Mouse (Mus musculus): ENCODE results near the gene Cds1.
A peak's percentile ranks its signal among the peaks of the same experiment; 100 is the strongest.

The Cds1 gene

DNA sequence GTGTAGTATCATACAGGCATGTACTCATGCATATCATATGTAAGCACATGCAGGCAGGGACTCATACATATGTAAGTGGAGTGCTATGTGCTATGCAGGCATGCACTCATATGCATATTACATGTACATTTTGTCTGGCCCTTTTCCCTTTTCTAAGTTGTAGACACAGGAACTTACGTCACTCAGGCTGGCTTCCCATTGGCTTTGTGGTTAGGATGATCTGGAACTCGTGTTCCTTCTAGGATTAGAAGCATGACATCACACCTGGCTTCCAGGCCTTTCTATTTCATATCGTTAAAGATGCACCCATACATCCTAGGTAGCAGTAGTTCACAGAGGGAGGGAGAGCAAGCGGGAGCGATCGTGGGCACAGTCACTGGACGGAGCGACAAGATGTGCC is 10.3 kb downstream of the Cds1 start:
- no peak for DNase-seq (ENCODE audit: extremely low read depth, low read depth, low spot score)

DNA sequence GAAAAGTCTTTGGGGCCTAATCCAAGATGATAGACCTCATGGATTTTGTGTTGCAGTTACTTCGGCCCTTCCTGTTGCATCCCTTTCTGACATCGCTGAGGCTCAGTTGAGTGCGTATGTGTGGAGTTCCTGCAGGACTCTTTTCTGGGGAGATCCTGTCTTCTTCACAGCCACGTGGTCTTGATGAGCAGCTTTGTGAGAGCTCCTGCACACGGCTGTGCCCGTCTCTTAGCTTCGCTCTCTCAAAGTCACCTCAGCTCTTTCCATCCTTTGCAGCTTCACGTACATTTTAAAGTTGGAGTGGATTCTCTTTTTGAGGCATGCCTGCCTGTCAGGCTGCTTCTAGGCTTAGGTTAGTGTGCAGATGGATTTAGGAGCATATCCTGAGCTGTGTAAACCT is 11.6 kb downstream of the Cds1 start:
- DNase-seq (ENCODE audit: extremely low read depth, low read depth, low spot score) = no peak

GRCm38 (mm10) chr5:101779376-101779863 is 14.5 kb downstream of the Cds1 start:
- DNase-seq (ENCODE audit: extremely low read depth, low read depth, low spot score) = no peak

DNA sequence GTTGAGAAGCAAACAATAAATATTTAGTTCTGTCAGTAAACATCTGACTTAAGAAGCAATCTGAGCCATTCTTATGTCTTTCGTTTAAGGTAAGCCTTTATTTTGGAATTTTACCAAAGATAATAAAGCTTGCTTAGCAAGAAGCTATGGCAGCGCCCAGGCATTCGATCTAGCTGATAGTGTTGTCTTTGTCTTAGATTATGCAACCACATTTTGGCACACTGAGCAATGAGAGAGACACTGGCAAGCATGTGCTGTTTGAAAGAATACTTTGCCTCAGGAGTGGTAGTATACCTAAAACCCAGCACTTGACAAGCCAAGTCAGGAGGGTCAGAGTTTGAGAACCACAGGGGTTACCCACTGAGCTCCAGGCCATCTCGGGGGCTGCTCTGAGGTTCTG is 16.0 kb downstream of the Cds1 start:
- peak; percentile 98 for DNase-seq (ENCODE audit: extremely low read depth, low read depth, low spot score)

DNA sequence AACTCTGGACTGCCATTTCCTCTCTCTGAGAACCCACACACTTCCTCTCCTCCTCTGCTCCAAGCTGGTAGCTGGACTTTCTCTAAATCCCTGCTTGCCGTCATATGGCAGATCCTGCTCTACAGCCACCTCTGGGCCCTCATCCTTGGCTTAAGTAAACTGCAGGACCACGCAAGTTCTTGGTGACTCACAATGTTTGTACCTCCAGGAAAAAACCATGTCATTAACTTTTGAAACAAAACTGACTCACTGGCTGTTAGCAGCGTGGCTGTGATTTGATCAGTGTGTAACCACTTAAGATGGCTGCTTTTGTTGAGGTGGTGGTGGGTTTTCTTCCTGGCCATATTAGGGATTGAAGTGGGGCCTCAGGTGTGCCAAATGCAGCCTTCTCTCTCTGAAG is 19.4 kb downstream of the Cds1 start:
- DNase-seq (ENCODE audit: extremely low read depth, low read depth, low spot score) = no peak

- DNase-seq (ENCODE audit: extremely low read depth, low read depth, low spot score) = no peak
Observed at GRCm38 (mm10) chr5:101784787-101785186, 19.9 kb downstream of the Cds1 start.

DNA sequence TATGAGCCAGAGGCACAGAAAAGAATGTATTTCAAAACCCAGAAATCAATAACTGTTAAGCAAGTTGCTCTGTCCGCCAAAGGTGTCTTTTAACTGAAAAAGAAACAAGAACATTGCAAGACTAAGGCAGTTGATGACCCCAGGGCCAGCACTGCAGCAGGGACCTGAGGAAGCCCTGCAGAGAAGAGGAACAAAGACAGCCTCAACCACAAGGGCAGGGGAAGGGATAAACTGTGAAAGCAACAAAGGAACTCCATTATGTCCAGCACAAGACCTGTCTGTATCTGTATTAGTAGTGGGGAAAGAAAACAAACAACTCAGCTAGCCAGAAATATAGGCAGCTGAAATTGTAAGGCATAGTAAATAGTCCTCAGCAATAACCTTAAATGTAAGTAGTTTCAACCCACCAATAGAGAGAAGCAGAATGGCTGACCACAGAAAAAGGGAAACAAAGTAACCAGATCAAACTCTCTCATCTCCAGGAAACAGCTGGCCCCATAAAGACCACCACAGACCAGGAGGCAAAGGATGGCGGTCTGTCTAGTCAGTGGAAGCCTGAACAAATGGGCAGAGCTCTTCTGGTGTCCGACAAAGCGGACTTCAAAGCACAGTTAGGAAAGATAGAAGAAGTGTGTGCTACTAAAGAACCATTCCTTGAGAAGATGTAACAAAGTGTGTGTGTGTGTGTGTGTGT is 21.1 kb downstream of the Cds1 start:
- DNase-seq (ENCODE audit: extremely low read depth, low read depth, low spot score) = no peak

DNA sequence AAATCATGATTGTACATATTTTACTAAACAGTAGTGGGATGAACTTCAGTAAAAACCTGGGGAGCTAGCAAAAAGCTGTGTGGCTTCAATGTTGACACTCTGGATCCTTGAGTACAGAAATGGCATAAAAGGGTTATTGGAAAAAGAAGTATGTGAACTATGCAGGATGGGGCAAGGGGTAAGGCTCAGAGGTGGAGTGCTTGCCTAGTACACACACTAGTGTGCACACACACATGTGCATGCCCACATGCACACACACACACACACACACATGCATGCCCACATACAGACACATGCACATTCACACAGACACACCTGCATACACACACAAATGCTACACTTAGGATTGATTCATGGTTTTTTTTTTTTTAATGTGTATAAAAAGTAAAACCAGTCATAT is 24.8 kb downstream of the Cds1 start:
- no peak for DNase-seq (ENCODE audit: extremely low read depth, low read depth, low spot score)

GRCm38 (mm10) chr5:101790560-101790959 is 25.6 kb downstream of the Cds1 start:
- no peak for DNase-seq (ENCODE audit: extremely low read depth, low read depth, low spot score)

DNA sequence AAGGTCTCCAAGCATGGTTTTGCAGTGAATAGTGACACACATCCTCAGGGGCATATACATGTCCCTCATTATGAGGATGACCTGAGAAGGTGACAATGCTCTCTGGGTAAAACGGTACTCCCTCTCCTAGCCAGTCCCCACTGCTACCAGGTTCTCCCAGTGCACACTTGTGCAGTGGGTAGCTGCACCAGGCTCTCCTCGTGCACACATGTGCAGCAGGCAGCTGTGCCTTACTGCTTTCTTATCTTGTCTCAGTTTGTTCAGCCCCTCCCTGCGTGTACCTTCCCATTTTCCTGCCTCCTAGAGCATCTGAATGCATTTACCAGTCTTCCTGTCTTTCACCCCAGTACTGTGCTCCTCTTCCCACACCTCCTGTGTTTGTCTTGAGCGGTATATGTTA is 27.7 kb downstream of the Cds1 start:
- no peak for DNase-seq (ENCODE audit: extremely low read depth, low read depth, low spot score)

DNA sequence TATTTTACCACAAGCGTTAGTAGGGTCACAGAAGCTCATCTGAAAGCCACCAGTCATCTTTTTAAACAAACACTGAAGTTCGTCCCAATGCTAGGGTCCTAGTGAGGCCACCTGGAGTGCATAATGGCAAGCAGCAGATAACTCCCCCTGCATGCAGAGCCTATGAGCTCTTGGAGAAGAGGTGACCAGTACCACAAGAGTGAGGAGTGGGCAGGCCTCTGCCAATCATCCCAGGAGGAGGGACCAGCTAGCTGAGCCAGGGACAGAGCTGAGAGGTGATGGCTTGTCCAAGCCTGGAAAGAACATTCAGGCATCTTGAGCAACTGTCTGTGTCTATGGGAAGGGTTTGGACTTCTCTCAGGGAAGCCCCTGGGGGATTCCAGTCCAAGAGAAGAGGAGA is 37.0 kb downstream of the Cds1 start:
- no peak for DNase-seq (ENCODE audit: extremely low read depth, low read depth, low spot score)

GRCm38 (mm10) chr5:101802358-101803022 is 37.6 kb downstream of the Cds1 start:
- DNase-seq (ENCODE audit: extremely low read depth, low read depth, low spot score) = no peak

GRCm38 (mm10) chr5:101811296-101812169 is 46.6 kb downstream of the Cds1 start:
- no peak for DNase-seq (ENCODE audit: extremely low read depth, low read depth, low spot score)

DNA sequence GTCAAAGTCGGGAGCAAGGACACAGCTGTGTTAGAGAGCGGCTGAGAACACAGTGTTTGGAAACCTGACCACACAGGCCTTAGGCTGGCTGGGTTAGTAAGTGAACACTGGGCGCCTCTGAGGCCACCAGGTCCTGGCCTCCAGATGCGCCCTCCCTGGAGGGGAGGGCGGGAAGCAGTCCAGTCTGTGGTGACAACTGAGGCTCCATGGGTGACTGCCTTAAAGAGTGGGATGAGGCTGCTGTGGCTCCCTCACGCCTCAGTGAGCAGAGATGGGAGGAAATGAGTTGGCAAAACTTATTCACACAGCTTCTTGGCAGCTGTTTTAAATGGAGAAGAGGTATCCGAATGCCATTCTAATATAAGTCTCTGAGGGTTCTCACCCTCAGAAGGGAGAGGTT is 51.9 kb downstream of the Cds1 start:
- DNase-seq (ENCODE audit: extremely low read depth, low read depth, low spot score) = no peak

- DNase-seq (ENCODE audit: extremely low read depth, low read depth, low spot score) = no peak
Observed at GRCm38 (mm10) chr5:101819216-101819615, 54.3 kb downstream of the Cds1 start.

DNA sequence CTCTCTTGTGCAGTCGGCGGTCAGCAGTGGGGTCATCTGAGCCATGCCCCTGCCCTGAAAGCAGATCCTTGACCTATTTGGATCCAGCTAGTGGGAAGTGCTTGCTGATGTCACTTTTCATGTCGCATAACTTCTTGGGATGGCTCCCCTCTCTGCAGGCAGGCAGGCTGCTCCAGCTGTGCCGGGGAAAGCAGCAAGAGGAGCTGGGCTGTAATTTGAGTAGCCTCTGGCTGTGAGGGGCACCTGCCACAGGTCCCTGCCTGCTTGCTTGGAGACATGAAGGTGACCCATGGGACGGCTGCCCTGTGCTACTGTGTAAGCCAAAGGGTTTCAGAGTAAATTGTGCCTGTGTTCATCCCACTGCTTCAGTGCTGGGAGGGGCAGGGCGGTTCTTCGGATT is 54.9 kb downstream of the Cds1 start:
- no peak for DNase-seq (ENCODE audit: extremely low read depth, low read depth, low spot score)

DNA sequence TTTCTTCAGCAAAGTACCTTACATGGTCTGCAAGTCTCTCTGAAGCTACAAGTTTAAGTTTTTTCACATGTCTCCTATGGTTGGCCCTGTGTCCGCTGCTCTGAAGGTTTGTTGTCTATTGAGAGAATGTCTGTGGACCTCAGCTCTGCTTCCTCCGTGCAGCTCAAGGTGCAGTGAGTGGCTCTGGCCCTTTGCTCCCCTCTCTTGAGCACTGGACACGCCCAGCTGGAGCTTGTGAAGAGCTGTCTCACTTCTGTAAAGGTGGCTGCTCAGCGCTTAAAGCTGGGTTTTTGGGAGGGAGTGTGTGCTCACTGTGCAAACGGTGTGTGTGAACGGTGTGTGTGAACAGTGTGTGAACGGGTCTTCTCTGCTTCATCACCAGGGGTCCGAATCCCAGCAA is 56.1 kb downstream of the Cds1 start:
- DNase-seq (ENCODE audit: extremely low read depth, low read depth, low spot score) = no peak

DNA sequence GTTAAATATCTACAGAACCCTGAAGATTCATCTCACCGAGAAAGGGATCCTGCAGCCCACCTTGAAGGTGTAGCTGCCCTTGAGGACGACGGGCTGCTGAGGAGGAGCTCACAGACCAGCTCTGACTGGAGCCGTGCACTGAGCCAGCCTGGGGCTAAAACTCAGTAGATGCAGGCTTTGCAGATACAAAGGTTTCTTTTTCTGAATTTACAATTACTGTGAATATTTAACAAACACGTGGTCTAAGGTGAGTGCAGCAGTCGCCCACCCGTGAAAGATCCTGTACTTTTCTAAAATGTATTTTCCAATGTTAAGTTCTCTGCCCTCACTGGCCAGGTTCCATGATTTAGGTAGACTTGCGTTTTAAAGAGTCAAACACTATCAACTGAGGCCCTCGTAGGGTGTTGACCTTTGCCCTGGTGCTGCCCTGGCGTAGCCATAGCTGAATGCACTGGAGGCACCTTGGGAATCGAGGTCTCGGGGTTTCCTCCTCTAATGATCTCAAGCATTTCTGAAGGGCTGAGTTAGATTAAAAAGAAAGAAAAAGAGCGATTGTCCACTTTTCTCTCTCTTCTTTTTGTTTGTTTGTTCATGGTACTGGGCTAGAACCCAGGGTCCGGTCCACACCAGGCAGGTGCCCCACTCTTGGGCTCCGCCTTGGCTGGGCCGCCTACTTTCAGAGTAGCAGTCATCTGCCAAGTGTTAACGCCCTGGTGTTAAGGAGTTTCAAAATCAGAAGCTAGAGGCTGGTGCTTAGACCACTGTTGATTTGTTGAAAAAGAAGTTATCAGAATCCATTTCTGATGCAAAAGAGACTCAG is 56.8 kb downstream of the Cds1 start:
- no peak for DNase-seq (ENCODE audit: extremely low read depth, low read depth, low spot score)

GRCm38 (mm10) chr5:101822311-101822670 is 57.4 kb downstream of the Cds1 start:
- DNase-seq (ENCODE audit: extremely low read depth, low read depth, low spot score) = no peak

DNA sequence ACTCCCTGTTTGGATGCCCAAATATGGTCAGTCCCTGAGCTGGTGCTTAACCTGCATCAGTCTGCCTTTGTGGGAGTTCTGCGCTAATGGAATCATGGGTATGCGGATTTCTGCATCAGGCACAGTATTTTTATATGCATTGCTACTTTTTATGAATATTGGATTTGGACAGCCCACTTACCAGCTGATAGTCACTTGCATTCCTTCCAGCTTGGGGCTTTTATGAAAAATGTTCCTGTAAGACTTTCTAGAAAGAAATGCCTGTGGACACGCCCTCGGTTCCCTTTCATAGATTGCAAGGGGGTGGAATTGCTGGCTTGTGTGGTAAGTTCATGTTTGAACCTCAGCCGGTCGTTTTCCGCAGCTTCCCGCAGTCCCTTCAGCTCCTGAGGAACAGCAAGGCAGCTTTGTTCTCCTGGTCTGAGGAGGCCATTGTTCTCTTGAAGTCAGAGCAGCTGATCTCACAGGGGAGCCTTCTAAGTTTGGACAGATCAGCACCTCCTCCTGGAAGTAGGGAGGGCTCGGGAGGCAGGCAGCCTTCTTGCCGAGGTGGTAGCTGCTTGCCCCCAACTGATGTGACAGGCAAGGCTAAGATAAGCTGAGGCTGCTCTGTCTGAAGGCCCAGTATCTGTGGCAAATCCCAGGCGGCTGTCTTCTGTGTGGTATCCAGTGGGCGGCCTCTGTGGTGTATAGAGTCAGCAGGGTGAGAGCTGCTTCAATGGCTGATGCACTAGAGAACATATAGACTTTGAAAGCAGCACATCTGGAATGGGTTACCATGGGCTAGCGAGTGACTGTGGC is 60.4 kb downstream of the Cds1 start:
- no peak for DNase-seq (ENCODE audit: extremely low read depth, low read depth, low spot score)

Data from fat pad, adult 2 months (tissue).